Mouse (Mus musculus) cortical plate, adult 2 months (tissue): ENCODE measurements around the gene Add3.

ENCODE experiments used
- CTCF ChIP-seq: fragments of 200-500 bp; IDR thresholded peaks from 2 replicates; pipeline ENCODE4 v1.5.1; 2011; ENCODE audit warnings: mild to moderate bottlenecking, control low read depth, low read length; ENCODE audit not compliant: insufficient read depth; ENCODE audit errors: extremely low read depth
- POLR2A ChIP-seq: fragments of 200-500 bp; IDR thresholded peaks from 2 replicates; pipeline ENCODE4 v1.6.1; 2011; ENCODE audit warnings: mild to moderate bottlenecking, low read length, control low read depth; ENCODE audit not compliant: insufficient read depth; ENCODE audit errors: extremely low read depth

GRCm38 (mm10) chr19:53217837-53218236, 77.6 kb downstream of the Add3 start:
- TF ChIP-seq CTCF (no peak), POLR2A (no peak)
